Mouse (Mus musculus) brown adipose tissue, adult 24 weeks (tissue): ENCODE results near the gene Elmod2. TPM values are rescaled to one million over a fixed set of nuclear protein-coding genes. Genes with fewer than 3 reads are reported as not detected.
"Not testable (repeated sequence)": the region's sequence is repeated elsewhere in the genome, so short reads cannot be mapped to it uniquely, and the experiment has no call there.

ENCODE experiments used
- H3K27ac ChIP-seq: fragments of 200-500 bp; replicated peaks from 2 replicates; pipeline ENCODE4 v1.5.1; 2012; ENCODE audit warnings: low read depth, mild to moderate bottlenecking, low read length
- H3K4me1 ChIP-seq: fragments of 200-500 bp; 2 replicates; pipeline ENCODE4 v1.6.1; 2012; ENCODE audit warnings: low read length, mixed read lengths; ENCODE audit not compliant: control insufficient read depth, insufficient read depth, insufficient read length
- H3K4me3 ChIP-seq: fragments of 200-500 bp; 2 replicates; pipeline ENCODE4 v1.5.1; 2012; ENCODE audit warnings: low read depth, mild to moderate bottlenecking, low read length, moderate library complexity; ENCODE audit not compliant: insufficient read depth
- polyA plus RNA-seq: library from polyadenylated mRNA; stranded (reverse); fragments of >200 nt; gene quantifications from 2 replicates; pipeline ENCODE4 v1.2.4, GENCODE M21; 2012; ENCODE audit not compliant: missing spikeins, insufficient read depth, insufficient read length

The Elmod2 gene
- polyA plus RNA-seq, 1 experiment: 12.5 TPM

DNA sequence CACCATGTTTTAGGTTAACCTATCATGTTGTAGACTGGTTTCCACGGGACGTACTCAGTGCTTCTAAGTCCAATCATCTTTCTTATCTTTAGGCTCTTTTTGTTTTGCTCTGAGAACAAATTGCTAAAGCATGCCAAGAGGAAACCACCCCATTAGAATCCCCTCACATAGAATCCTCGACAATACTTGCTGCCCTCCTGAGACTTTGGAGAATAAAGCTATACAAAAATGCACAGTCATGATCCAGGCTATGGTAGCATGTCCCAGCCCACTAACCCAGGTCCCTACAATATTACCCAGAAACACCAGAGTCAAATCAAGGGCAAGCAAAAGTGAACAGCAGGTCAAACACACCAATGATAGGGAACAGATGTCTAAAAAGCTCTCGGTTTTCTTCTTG lies 17.2 kb downstream of the Elmod2 start:
- H3K27ac ChIP-seq, H3K4me1 ChIP-seq: not testable (repeated sequence)

DNA sequence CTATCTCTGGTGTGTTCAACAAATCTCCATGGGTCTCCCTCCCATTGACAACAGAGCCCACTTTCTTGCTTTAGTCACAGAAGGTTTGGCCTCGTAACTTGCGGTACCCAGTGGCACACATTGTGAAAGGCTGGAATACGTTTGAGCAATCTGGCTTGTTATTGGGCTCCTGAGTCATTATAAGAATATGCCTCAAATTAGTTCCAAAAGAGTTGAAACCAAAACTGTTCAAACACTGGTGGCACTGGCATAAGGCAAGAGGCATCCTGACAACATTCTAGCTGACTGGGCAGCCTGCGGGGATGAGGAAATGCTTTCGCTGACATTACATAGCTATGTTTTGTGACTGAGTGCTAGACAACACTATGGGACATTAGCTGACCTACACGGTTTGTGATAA lies 22.4 kb downstream of the Elmod2 start:
- H3K4me3 ChIP-seq: no peak overlapping the region
- H3K27ac ChIP-seq: no peak overlapping the region
- H3K4me1 ChIP-seq: no peaks in the 10 kb centered on the region

More for the DNA sequence above, 17.2 kb downstream of the Elmod2 start:
- not testable (repeated sequence) for H3K4me3 ChIP-seq

DNA sequence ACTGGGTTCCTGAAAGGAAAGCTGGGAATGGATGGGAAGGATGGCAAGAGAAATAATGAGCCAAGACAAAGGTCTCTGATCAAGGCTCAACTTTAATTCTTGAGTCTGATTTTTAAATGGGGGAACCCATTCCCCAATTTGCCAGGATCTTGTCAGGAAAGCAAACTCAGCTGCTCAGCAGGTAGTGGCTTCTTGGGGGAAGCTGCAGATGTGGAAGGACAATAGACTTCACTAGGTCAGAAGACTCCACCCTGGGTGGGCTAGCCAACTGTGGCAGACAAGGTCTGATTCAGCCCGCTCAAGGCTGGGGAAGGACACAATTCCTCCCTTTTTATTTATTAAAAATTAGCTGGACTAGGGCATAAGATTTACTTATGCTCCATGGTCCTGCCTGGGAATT lies 27.3 kb downstream of the Elmod2 start:
- no peak overlapping the region for H3K27ac ChIP-seq
- H3K4me3 ChIP-seq: no peak overlapping the region
- H3K4me1 ChIP-seq: no peaks in the 10 kb centered on the region

DNA sequence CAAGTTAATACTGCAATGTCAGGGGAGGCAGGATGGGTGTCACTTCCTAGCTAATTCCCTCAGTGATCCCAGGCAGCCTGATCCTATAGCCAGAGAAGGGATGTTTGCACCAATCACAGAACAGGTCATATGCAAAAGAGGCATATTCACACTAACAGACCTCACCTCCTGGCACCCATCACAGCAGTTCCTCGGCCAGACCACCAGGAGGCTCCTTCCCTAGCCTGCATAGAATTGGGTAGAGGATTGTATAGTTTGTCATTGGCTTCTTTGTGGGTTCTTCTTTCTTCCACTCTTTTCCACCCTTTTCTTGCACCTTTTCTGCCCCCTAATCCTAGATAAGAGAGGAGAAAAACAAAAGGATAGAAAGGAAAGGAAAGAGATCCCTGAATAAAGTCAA lies 32.2 kb downstream of the Elmod2 start:
- no peak overlapping the region for H3K27ac ChIP-seq
- H3K4me1 ChIP-seq: no peaks in the 10 kb centered on the region
- no peak overlapping the region for H3K4me3 ChIP-seq

DNA sequence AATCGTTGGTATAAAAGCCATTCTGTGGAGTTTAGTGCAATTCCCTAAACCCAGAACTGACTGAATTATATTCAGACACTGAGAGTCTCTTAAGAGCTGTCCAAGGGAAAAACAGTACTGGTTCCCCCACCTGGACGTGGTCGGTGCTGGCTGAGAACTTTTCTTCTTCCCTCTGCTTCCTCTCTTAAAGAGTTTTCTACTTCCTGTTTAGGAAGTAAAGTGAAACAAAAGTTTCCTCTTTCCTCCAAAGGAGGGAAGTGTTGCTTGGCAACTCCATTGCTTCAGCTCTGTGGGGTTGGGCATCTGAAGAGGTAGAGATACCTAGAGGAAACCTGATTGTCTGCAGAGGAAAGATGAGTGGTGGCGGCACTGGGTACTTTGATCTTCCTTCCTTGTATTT lies 34.9 kb downstream of the Elmod2 start:
- H3K4me3 ChIP-seq: no peak overlapping the region
- H3K27ac ChIP-seq: no peak overlapping the region

DNA sequence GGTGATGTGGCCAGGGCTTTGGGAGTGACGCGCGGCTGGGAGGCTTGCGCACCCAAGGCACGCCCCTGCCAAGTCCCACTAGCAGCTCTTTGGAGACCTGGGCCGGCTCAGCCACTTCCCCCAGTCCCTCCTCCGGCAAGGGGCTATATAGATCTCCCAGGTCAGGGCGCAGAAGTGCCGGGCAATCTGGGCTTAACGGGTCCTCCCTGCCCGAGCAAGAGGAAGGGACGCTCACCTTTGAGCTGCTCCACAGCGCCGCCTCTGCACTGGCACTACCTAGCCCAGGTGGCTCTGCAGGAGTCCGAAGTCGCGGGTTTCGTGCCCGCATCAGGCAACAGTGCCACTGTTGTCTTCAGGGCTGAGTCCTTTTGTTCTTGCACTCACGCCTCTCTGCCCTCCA lies 42.1 kb downstream of the Elmod2 start, which contains the start of gene Ucp1:
TSS of gene Ucp1 (plus strand) at position 177 of the 400 bp plus-strand sequence.
- Histone ChIP-seq H3K4me1 (peaks cover 8% of the 10 kb centered on the region; the same call in 1 of the 2 replicates), H3K27ac (peak within 1 kb of the TSS; percentile 98), H3K4me3 (peak within 1 kb of the TSS; percentile 71)

More for the DNA sequence above, 34.9 kb downstream of the Elmod2 start:
- no peaks in the 10 kb centered on the region for H3K4me1 ChIP-seq

DNA sequence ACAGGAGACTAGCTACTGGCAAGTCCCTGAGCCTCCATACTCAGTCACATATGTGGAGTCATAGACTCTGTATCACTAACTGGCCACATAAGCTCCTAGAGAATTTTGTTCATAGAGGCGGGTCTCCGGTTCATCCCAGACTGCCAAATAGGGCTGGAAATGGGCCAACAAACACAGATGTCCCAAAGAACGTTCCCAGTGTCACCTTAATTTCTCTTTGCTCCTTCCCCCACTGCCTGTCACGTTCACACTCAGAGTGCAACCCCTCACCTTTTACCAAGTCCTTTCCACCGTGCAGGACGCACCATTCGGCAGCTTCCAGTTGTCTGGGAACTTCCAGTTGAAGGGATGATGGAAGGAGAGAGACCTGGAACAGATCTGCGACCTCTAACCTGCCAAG lies 46.9 kb downstream of the Elmod2 start:
- Histone ChIP-seq H3K4me1 (peaks cover 13% of the 10 kb centered on the region), H3K27ac (peak overlapping the region; percentile 100), H3K4me3 (no peak overlapping the region)

DNA sequence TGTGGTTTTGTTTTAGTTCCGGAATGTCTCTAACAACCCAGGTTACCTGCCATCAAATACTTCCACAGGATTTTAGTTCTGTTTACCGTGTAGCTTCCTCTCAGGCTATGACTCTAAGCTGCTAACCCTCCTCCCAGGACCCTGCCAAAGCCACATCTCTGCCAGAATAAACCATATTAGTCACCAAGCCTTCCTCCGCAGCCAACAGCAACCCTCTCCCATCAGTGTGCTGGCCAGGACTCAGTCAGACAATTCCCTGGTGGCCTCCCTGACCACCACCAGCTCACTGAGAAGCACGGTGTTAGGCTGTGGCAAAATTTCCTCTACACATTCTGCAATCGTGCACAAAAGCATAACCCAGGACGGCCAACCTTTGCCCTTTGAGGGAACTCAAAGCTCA lies 53.9 kb downstream of the Elmod2 start:
- H3K4me1 ChIP-seq: peaks cover 8% of the 10 kb centered on the region

DNA sequence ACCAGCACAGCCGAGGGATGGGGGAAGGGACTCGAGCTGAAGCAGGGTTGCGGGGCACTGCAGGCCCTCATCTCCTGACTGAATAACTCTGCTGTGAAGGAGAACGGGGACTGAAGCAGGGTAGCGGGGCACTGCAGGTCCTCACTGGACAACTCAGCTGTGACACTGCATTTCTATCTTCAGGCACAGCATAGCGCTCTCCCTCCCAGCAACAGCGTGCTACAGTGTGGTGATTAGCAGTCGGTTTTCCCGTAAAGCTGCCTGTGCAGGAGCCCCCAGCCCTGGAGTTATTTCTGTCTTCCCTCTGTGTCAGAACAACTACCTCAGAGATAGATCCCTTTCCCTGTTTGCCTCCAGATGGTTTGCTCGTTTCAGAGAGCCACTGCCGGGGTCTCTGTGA lies 57.8 kb downstream of the Elmod2 start:
- H3K4me3 ChIP-seq: no peak overlapping the region
- no peak overlapping the region; the same call in 1 of the 2 replicates for H3K27ac ChIP-seq
- peaks cover 2% of the 10 kb centered on the region; the same call in 1 of the 2 replicates for H3K4me1 ChIP-seq

More for the DNA sequence above, 53.9 kb downstream of the Elmod2 start:
- Histone ChIP-seq H3K27ac (peak overlapping the region; percentile 96), H3K4me3 (no peak overlapping the region)

DNA sequence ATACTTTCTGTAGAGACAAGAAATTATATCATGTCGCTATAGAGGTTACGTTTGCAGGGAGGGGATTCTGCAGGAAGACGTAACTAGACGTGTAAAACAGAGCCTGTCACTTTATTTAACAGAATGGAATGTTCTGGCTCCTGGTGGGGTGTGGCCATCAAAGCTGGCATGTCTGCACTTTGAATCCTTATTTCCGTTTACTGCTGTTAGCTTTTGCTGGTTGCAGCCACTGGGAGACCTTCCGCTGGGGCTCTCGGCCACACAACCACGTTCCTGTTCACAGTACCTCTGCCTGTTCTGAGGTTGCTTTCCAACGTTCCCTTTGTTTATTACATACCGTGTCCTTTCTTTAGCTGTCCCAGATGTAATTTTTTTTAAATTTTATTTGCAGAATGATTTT lies 59.8 kb downstream of the Elmod2 start:
- peak overlapping the region; percentile 10; the same call in 1 of the 2 replicates for H3K27ac ChIP-seq
- H3K4me1 ChIP-seq: no peaks in the 10 kb centered on the region
- no peak overlapping the region for H3K4me3 ChIP-seq

DNA sequence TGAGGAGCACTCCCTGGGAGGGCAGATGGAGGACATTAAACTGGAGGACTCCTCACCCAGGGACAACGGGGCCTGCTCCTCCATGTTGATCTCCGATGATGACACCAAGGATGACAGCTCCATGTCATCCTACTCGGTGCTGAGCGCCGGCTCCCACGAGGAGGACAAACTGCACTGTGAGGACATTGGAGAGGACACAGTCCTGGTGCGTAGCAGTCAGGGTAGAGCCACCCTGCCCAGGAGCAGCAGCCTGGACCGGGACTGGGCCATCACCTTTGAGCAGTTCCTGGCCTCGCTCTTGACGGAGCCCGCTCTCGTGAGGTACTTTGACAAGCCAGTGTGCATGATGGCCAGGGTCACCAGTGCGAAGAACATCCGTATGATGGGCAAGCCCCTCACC lies 61.1 kb downstream of the Elmod2 start:
- Histone ChIP-seq H3K27ac (no peak overlapping the region), H3K4me3 (no peak overlapping the region), H3K4me1 (no peaks in the 10 kb centered on the region)

Other genes starting within 250 kb of the Elmod2 start
- 1.2 and 3.1 TPM in 2 replicates for gene Tbc1d9, start 167.1 kb downstream of the Elmod2 start, polyA plus RNA-seq
- not detected in 2 replicates for gene Gm10645, start 166.3 kb downstream of the Elmod2 start, polyA plus RNA-seq
- gene Ucp1, start 42.1 kb downstream of the Elmod2 start, polyA plus RNA-seq: 5,846 and 5,913 TPM in 2 replicates
- not detected in 2 replicates for gene Mgat4d, start 16.0 kb upstream of the Elmod2 start, polyA plus RNA-seq
- not detected in 2 replicates for gene Clgn, start 57.4 kb upstream of the Elmod2 start, polyA plus RNA-seq
- gene Scoc, start 125.9 kb upstream of the Elmod2 start, polyA plus RNA-seq: 136 and 154 TPM in 2 replicates
- gene Olfr370, start 203.3 kb upstream of the Elmod2 start, polyA plus RNA-seq: not detected in 2 replicates
- 676 and 868 TPM in 2 replicates for gene Ndufb7, start 234.2 kb upstream of the Elmod2 start, polyA plus RNA-seq